Comparison of ENCODE assay signal across 11 mouse cellular contexts in the genomic region with DNA sequence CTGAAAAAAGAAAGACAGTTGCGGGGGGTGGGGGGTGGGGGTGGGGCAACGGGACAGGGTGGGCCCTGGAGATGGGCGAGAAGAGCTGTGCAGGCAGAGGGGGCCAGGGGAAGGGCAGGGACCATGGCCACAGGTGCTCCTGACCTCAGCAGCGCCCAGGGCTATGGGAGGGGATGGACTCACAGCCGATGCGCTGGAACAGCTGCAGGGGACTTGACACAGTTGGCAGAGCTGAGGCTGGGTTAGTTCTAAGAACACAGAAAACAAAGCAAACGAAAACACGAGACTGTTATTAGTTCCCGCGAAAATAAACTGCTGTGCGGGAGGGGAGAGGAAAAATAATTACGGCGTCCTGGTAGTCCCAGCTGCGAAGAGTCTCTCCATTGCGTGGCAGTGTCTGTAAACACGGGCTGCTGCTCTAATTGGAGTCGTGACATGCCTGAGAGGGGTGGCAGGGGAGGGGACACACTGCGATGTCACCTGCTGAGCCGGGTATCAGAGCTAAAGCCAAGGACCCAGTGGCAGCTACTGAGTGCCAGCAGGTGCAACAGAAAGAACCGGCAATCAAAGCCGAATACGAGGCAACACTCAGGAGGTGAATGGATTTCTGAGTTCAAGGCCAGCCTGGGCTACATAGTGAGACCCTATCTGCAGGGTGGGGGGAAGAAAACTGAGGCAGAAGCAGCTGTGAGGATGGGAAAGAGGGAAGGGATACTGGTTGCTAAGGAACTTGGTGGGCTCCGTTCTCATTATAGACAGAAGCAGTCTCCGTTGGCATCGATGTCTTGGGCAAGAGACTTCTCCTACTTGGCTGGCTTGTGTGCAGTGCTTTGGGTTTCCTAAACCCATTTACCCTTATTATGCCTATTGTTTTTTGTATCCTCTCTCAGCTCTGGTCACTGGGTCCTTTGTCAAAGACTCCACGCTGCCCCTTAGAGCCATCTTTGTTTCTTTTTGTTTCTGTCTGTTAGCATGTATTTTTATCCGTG. TPM values are rescaled to one million over a fixed set of nuclear protein-coding genes. Genes with fewer than 3 reads are reported as not detected.
DNase-seq lines count a peak whose midpoint lies in the region; ATAC-seq lines count a peak whose summit lies in the region.
"Had no signal": no experiment of that assay in that cellular context is flagged by ENCODE, and none has a peak within 500 bp of the region (broad histone marks: within the 10 kb centered on the region; RNA-seq: fewer than 3 reads in every experiment).

No protein-coding gene starts in this region.

- no peak overlapping the region for H3K4me3 ChIP-seq in midbrain, embryonic 10.5 days
- no peak overlapping the region for H3K4me3 ChIP-seq in midbrain, embryonic 11.5 days (ENCODE audit: low read depth, low read length)
- H3K4me3 ChIP-seq in hindbrain, embryonic 14.5 days (replicated peaks; ENCODE audit: low read length) = no peak overlapping the region

- peak overlapping the region; percentile 46 for H3K27ac ChIP-seq in midbrain, embryonic 10.5 days (replicated peaks)
- no peak overlapping the region for H3K27ac ChIP-seq in midbrain, embryonic 11.5 days (ENCODE audit: low read depth, low read length)
- peak overlapping the region; percentile 16 for H3K27ac ChIP-seq in hindbrain, embryonic 14.5 days

- DNase-seq in gastrocnemius, adult 18-20 months (ENCODE audit: low spot score) = peak; percentile 32
- DNase-seq in gastrocnemius, postnatal 25 days = no peak
- no peak for DNase-seq in midbrain, embryonic 10.5 days (ENCODE audit: low spot score)
- DNase-seq in midbrain, embryonic 11.5 days (ENCODE audit: low spot score, missing footprints) = no peak
- DNase-seq in hindbrain, embryonic 14.5 days (ENCODE audit: low spot score) = no peak
- peak; percentile 57 for DNase-seq in retina, embryonic 14.5 days (ENCODE audit: low spot score)
- DNase-seq in cerebellum, adult 9-11 months = no peak
- no peak for DNase-seq in urinary bladder, postnatal 36 days (ENCODE audit: low spot score in 2 of 2)
- DNase-seq: right cerebral cortex, adult 18-20 months had no signal

- 73% methylated on average over 27 of the region's 27 CpGs for WGBS in midbrain, embryonic 10.5 days
- 67% methylated on average over 27 of the region's 27 CpGs for WGBS in midbrain, embryonic 11.5 days
- 41% methylated on average over 27 of the region's 27 CpGs for WGBS in hindbrain, embryonic 14.5 days

- no peaks in the 10 kb centered on the region for H3K9me3 ChIP-seq in midbrain, embryonic 10.5 days (replicated peaks)
- H3K9me3 ChIP-seq in midbrain, embryonic 11.5 days (ENCODE audit: control insufficient read depth, low read length) = no peaks in the 10 kb centered on the region
- H3K9me3 ChIP-seq in hindbrain, embryonic 14.5 days (ENCODE audit: control insufficient read depth, low read length) = no peaks in the 10 kb centered on the region

- H3K36me3 ChIP-seq in midbrain, embryonic 10.5 days = no peaks in the 10 kb centered on the region
- no peaks in the 10 kb centered on the region for H3K36me3 ChIP-seq in midbrain, embryonic 11.5 days (ENCODE audit: control insufficient read depth, insufficient read depth, low read length)
- H3K36me3 ChIP-seq in hindbrain, embryonic 14.5 days (replicated peaks; ENCODE audit: control insufficient read depth, insufficient read depth) = no peaks in the 10 kb centered on the region

- no peaks in the 10 kb centered on the region for H3K27me3 ChIP-seq in midbrain, embryonic 10.5 days (ENCODE audit: low read depth, poor library complexity, severe bottlenecking)
- no peaks in the 10 kb centered on the region for H3K27me3 ChIP-seq in midbrain, embryonic 11.5 days (ENCODE audit: control insufficient read depth, insufficient read depth, low read length)
- H3K27me3 ChIP-seq in hindbrain, embryonic 14.5 days (ENCODE audit: control insufficient read depth, insufficient read depth, low read length) = no peaks in the 10 kb centered on the region

- H3K4me2 ChIP-seq in midbrain, embryonic 11.5 days = no peak overlapping the region
- peak overlapping the region; percentile 15; the same call in 1 of the 2 replicates for H3K4me2 ChIP-seq in hindbrain, embryonic 14.5 days (replicated peaks)

- no peak overlapping the region for H3K9ac ChIP-seq in midbrain, embryonic 11.5 days (ENCODE audit: low read length)
- no peak overlapping the region for H3K9ac ChIP-seq in hindbrain, embryonic 14.5 days

- ATAC-seq in midbrain, embryonic 11.5 days (ENCODE audit: low FRiP score) = no peak
- ATAC-seq in hindbrain, embryonic 14.5 days (ENCODE audit: low FRiP score) = no peak
- ATAC-seq: intestine, embryonic 16.5 days had no signal

- H3K4me1 ChIP-seq in midbrain, embryonic 10.5 days = peaks cover 65% of the 10 kb centered on the region
- H3K4me1 ChIP-seq in midbrain, embryonic 11.5 days (ENCODE audit: control insufficient read depth, insufficient read depth, low read length) = peaks cover 12% of the 10 kb centered on the region
- peaks cover 19% of the 10 kb centered on the region for H3K4me1 ChIP-seq in hindbrain, embryonic 14.5 days (replicated peaks; ENCODE audit: control insufficient read depth, insufficient read depth, low read length)

RNA-seq across cellular contexts. Expression of a gene that starts 5.0 kb away (rescaled TPM):
- total RNA-seq in gastrocnemius, adult 18-20 months (2021) = 1 to 10 TPM; 4.2 to 5.0 TPM
- 1 to 10 TPM; 4.6 to 5.9 TPM for total RNA-seq in gastrocnemius, postnatal 25 days (2021)
- polyA plus RNA-seq in midbrain, embryonic 10.5 days (2016; fragmentation: Nextera tagmentation; extraction: Ambion mirVana) = 14.7 and 16.1 TPM in 2 replicates
- 7.9 and 9.1 TPM in 2 replicates for polyA plus RNA-seq in midbrain, embryonic 11.5 days (2014; fragmentation: Nextera tagmentation; extraction: Ambion mirVana)
- polyA plus RNA-seq in hindbrain, embryonic 14.5 days (2014; fragmentation: Nextera tagmentation; extraction: Ambion mirVana) = 22.9 and 23.4 TPM in 2 replicates

RNA-seq across cellular contexts. Expression of a gene that starts 54.6 kb away (rescaled TPM):
- total RNA-seq in gastrocnemius, adult 18-20 months (2021) = not detected
- not detected for total RNA-seq in gastrocnemius, postnatal 25 days (2021)
- polyA plus RNA-seq in midbrain, embryonic 10.5 days (2016; fragmentation: Nextera tagmentation; extraction: Ambion mirVana) = 0.62 and 0.63 TPM in 2 replicates
- polyA plus RNA-seq in midbrain, embryonic 11.5 days (2014; fragmentation: Nextera tagmentation; extraction: Ambion mirVana) = 0.39 TPM in 1 of 2 replicates, not detected in the other
- polyA plus RNA-seq in hindbrain, embryonic 14.5 days (2014; fragmentation: Nextera tagmentation; extraction: Ambion mirVana) = 0.61 TPM in 1 of 2 replicates, not detected in the other
- polyA plus RNA-seq: lung, embryonic 16.5 days had no signal

Comparison
In these comparisons a context has a peak if more than half of its experiments do, and no peak if none do; other contexts are left out.
1. DNase-seq: peak in gastrocnemius, adult 18-20 months (single experiment) and retina, embryonic 14.5 days (single experiment); none in gastrocnemius, postnatal 25 days (single experiment), midbrain, embryonic 10.5 days (single experiment), midbrain, embryonic 11.5 days (single experiment), hindbrain, embryonic 14.5 days (single experiment), cerebellum, adult 9-11 months (single experiment) and urinary bladder, postnatal 36 days (0 of 2).